Mouse (Mus musculus) stomach, postnatal 0 days (tissue): Measurements from ENCODE around the gene Agps. TPM values are rescaled to one million over a fixed set of nuclear protein-coding genes. Genes with fewer than 3 reads are reported as not detected.

Source experiments
- ATAC-seq: fragments of 200-750 bp; cut with Nextera tagmentation; 2 replicates; pipeline ENCODE4 v1.8.0; 2017; ENCODE audit not compliant: low FRiP score, low TSS enrichment
- DNase-seq: peaks from one replicate; pipeline ENCODE4 v3.0.0-alpha.2; 2016; ENCODE audit warnings: low spot score
- H3K27ac ChIP-seq: fragments of 300-500 bp; sonication (generic); replicated peaks from 2 replicates; pipeline ENCODE4 v1.5.1; 2014; ENCODE audit warnings: mild to moderate bottlenecking, control low read depth
- H3K27me3 ChIP-seq: fragments of 300-500 bp; sonication (generic); 2 replicates; pipeline ENCODE4 v1.6.1; 2014; ENCODE audit warnings: low read length; ENCODE audit not compliant: control insufficient read depth, insufficient read depth
- H3K36me3 ChIP-seq: fragments of 300-500 bp; sonication (generic); 2 replicates; pipeline ENCODE4 v1.6.1; 2014; ENCODE audit warnings: low read length, mixed read lengths; ENCODE audit not compliant: control insufficient read depth, insufficient read depth
- H3K4me1 ChIP-seq: fragments of 300-500 bp; sonication (generic); replicated peaks from 2 replicates; pipeline ENCODE4 v1.6.1; 2014; ENCODE audit warnings: antibody characterized with exemption; ENCODE audit not compliant: control insufficient read depth, insufficient read depth
- H3K4me2 ChIP-seq: fragments of 300-500 bp; sonication (generic); replicated peaks from 2 replicates; pipeline ENCODE4 v1.6.1; 2014; ENCODE audit warnings: low read depth, mild to moderate bottlenecking, control low read depth, moderate library complexity
- H3K4me3 ChIP-seq: fragments of 300-500 bp; sonication (generic); 2 replicates; pipeline ENCODE4 v1.5.1; 2014; ENCODE audit warnings: low read depth, low read length, control low read depth
- H3K9ac ChIP-seq: fragments of 300-500 bp; sonication (generic); 2 replicates; pipeline ENCODE4 v1.6.1; 2014; ENCODE audit warnings: mild to moderate bottlenecking, low read length, control low read depth, mixed read lengths
- H3K9me3 ChIP-seq: fragments of 300-500 bp; sonication (generic); 2 replicates; pipeline ENCODE4 v1.6.1; 2016; ENCODE audit warnings: low read length; ENCODE audit not compliant: control insufficient read depth
- CTCF ChIP-seq: IDR thresholded peaks from 2 replicates; pipeline ENCODE4 v1.5.1; 2016; ENCODE audit warnings: antibody characterized with exemption, low read depth, mild to moderate bottlenecking, moderate library complexity
- EP300 ChIP-seq: optimal IDR thresholded peaks from 2 replicates; pipeline ENCODE3; 2016; ENCODE audit warnings: antibody characterized with exemption
- WGBS: fragments of 180-500 bp; shearing (Covaris S2); extraction: QIAGEN DNeasy Blood & Tissue Kit; methylation state at CpG from one replicate; pipeline ENCODE4 v1.1.7; 2014; 5-methylcytosine and 5-hydroxymethylcytosine counted together
- polyA plus RNA-seq: library from polyadenylated mRNA; unstranded; fragments of >200 nt; fragmentation: Nextera tagmentation; extraction: Ambion mirVana; gene quantifications from 2 replicates; pipeline ENCODE4 v1.2.1, GENCODE M21; 2015

Gene Agps
- polyA plus RNA-seq, 1 experiment from 2014 or later: 12.4 TPM

DNA sequence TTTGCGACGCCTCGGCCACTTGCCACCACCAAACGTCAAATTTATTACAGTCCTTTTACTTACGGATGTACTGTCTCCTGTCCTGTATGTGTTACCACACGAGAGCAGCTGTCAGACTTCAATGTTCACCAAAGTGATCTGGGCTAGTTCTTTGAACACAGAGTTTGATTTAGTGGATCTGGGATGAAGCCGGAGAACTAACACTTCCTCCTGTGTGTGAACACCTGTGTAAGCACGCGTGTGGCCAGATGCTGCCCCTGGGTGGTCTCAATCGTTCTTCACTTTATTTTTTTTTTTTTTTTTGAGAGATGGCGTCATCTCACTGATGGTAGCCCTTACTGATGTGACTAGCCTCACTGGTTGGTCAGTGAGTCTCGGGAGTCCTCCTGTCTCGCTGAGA lies 17.1 kb upstream of the Agps start:
- TF ChIP-seq EP300 (no peak), CTCF (no peak)
- H3K4me1 ChIP-seq: no peaks in the 10 kb centered on the region; the same call in 1 of the 2 replicates
- H3K36me3 ChIP-seq: no peaks in the 10 kb centered on the region
- no peak for ATAC-seq
- H3K4me3 ChIP-seq: no peak overlapping the region
- 30% methylated on average over 13 of the region's 13 CpGs for WGBS
- no peaks in the 10 kb centered on the region for H3K27me3 ChIP-seq
- 0 out of 2 replicates have a peak overlapping the region, but pooled peaks have one; percentile 11 for H3K4me2 ChIP-seq
- no peak overlapping the region for H3K27ac ChIP-seq
- no peak for DNase-seq
- H3K9ac ChIP-seq: no peak overlapping the region
- no peaks in the 10 kb centered on the region for H3K9me3 ChIP-seq

DNA sequence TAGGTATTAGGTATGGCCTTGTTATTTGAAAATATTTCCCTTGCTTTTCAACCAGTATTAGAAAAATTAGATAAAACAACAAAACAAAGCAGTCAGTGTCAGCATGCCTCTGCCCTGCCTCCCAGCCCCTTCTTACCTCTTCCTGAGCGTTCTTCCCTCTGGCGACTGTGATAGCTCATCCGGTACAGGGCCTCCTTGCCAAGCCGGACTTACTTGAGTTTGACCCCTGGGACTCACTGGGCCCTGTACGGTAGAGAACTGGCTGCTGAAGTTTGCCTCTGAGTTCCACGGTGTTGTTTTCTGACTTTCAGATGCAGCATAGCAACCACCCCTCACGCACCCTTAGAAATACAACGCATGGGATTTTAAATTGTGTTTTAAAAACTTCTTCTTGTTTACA lies 16.5 kb upstream of the Agps start:
- H3K27ac ChIP-seq: no peak overlapping the region
- no peaks in the 10 kb centered on the region; the same call in 1 of the 2 replicates for H3K4me1 ChIP-seq
- H3K4me3 ChIP-seq: no peak overlapping the region
- H3K36me3 ChIP-seq: no peaks in the 10 kb centered on the region
- DNase-seq (no peak), ATAC-seq (no peak)
- H3K4me2 ChIP-seq: no peak overlapping the region
- H3K9ac ChIP-seq: no peak overlapping the region
- 54% methylated on average over 8 of the region's 8 CpGs for WGBS
- no peak for TF ChIP-seq CTCF
- no peak for TF ChIP-seq EP300
- H3K9me3 ChIP-seq: no peaks in the 10 kb centered on the region
- no peaks in the 10 kb centered on the region for H3K27me3 ChIP-seq

DNA sequence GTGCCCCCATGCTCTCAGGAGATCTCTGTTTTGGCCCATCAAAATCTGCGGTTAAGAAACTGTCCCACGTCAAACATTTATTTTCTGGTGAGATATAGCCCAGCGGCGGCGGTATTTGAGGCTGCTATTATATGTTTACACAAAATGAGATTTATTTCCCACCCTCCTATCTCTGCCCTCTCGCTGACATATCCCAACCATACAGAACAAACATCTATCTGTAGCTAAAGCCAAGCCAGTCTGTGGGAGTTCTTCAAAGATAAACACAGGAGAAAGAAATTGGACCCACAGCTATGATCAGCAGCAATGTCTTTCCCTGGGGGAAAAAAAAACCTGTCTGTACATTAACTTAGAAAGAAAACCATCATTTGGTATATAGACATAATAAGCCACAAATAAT lies 15.3 kb upstream of the Agps start:
- no peak overlapping the region for H3K4me2 ChIP-seq
- H3K9me3 ChIP-seq: no peaks in the 10 kb centered on the region
- no peak overlapping the region for H3K4me3 ChIP-seq
- H3K4me1 ChIP-seq: no peaks in the 10 kb centered on the region; the same call in 1 of the 2 replicates
- H3K27me3 ChIP-seq: no peaks in the 10 kb centered on the region
- TF ChIP-seq CTCF (no peak), EP300 (no peak)
- ATAC-seq (no peak), DNase-seq (no peak)
- no peak overlapping the region for H3K27ac ChIP-seq
- no peaks in the 10 kb centered on the region for H3K36me3 ChIP-seq
- 15% methylated on average over 6 of the region's 6 CpGs for WGBS
- H3K9ac ChIP-seq: no peak overlapping the region

DNA sequence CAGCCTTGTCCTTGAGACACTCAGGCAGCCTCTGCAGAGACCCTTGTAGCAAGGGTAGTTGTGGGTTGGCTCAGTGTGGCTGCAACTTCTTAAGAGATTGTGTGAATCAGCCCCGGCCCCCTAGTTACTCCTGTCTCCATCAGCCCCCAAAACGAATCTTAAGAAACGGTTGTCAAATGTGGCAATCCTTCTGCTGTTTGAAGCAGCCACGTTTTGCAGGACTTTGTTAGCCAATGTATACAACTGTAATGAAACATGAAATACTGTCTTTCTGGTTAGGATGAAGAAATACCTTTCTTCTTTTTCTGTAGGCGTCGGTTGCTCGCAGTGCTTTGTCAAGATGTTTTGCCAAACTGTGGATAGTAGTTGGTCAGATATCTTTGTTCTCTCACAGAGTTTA lies 13.3 kb upstream of the Agps start:
- Histone ChIP-seq H3K36me3 (no peaks in the 10 kb centered on the region), H3K4me2 (no peak overlapping the region), H3K27me3 (no peaks in the 10 kb centered on the region), H3K9me3 (no peaks in the 10 kb centered on the region), H3K27ac (no peak overlapping the region), H3K4me3 (no peak overlapping the region), H3K9ac (no peak overlapping the region), H3K4me1 (no peaks in the 10 kb centered on the region; the same call in 1 of the 2 replicates)
- TF ChIP-seq EP300 (no peak), CTCF (no peak)
- no peak for ATAC-seq
- no peak for DNase-seq
- 63% methylated on average over 7 of the region's 7 CpGs for WGBS

- Histone ChIP-seq H3K27me3 (no peaks in the 10 kb centered on the region), H3K36me3 (no peaks in the 10 kb centered on the region), H3K4me2 (no peak overlapping the region), H3K4me1 (no peaks in the 10 kb centered on the region; the same call in 1 of the 2 replicates), H3K4me3 (no peak overlapping the region), H3K27ac (no peak overlapping the region), H3K9me3 (no peaks in the 10 kb centered on the region), H3K9ac (no peak overlapping the region)
- ATAC-seq: no peak
- WGBS: 95% methylated on average over 3 of the region's 3 CpGs
- no peak for DNase-seq
- TF ChIP-seq CTCF: no peak
- TF ChIP-seq EP300: no peak
Measured at GRCm38 (mm10) chr2:75819796-75820195, 12.2 kb upstream of the Agps start.

DNA sequence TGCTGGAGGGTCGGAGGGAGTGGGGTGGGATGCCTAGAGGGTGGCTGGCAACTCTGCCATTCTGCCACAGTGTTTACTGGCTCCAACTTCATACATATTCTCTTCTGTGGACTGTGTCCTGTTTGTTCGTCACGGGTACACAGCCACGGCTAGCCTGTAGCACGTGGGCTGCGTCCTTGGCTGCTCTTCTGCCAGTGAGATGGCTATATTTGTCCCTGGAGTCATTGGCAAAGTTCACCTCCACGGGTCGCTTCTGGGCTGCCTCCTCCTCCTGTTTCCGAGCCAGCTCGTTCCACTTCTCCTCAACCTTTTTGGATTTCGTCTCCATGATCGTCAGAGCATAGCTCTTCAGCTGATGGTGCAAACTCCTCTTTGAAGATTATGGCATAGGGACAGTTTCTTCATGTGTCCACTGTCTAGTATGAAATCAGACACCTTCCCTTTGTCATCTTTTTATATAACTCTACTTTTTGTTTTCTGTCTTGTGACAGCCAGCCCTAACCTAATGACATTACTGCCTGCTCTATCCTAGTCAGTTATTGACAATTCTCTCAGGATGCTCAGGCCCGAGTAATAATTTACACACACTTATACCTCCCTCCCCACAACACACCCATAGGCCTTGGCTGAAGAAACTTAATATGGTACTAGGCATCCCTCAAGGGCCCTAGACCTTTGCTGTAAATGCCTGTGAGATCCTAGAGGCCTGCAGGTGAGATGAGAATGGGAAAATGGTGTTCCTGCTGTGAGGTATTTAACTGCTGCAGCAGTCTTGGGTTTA lies 9.8 kb upstream of the Agps start:
- ATAC-seq: no peak
- no peak for DNase-seq
- H3K9ac ChIP-seq: no peak overlapping the region
- H3K4me3 ChIP-seq: no peak overlapping the region
- 86% methylated on average over 13 of the region's 13 CpGs for WGBS
- no peak overlapping the region for H3K27ac ChIP-seq
- no peaks in the 10 kb centered on the region for H3K36me3 ChIP-seq
- no peaks in the 10 kb centered on the region for H3K27me3 ChIP-seq
- no peaks in the 10 kb centered on the region for H3K4me1 ChIP-seq
- no peak for TF ChIP-seq EP300
- no peak for TF ChIP-seq CTCF
- no peak overlapping the region for H3K4me2 ChIP-seq
- no peaks in the 10 kb centered on the region for H3K9me3 ChIP-seq
